Mouse (Mus musculus): Measurements from ENCODE around the gene Slc51b. TPM values are rescaled to one million over a fixed set of nuclear protein-coding genes. Genes with fewer than 3 reads are reported as not detected.
A peak's percentile ranks its signal among the peaks of the same experiment; 100 is the strongest.

Gene Slc51b
- polyA plus RNA-seq, 1 experiment from 2014 or later, result not detected

- no peak overlapping the region for H3K27ac ChIP-seq (replicated peaks)
- peak overlapping the region; percentile 56 for H3K4me3 ChIP-seq
- H3K9me3 ChIP-seq, result no peaks in the 10 kb centered on the region
- H3K4me1 ChIP-seq, result peaks cover 22% of the 10 kb centered on the region
- ATAC-seq (ENCODE audit: extremely low read depth, insufficient number of reproducible peaks, low FRiP score, low TSS enrichment), result no peak
- H3K36me3 ChIP-seq, result no peaks in the 10 kb centered on the region
- 14% methylated on average over 96 of the region's 96 CpGs for WGBS
- peak overlapping the region; percentile 77 for H3K4me2 ChIP-seq
- peak overlapping the region; percentile 75 for H3K9ac ChIP-seq
- peaks cover 43% of the 10 kb centered on the region for H3K27me3 ChIP-seq (replicated peaks)
Observed at GRCm38 (mm10) chr9:65390752-65391612, 31.8 kb downstream of the Slc51b start.

GRCm38 (mm10) chr9:65386373-65387140 lies 36.2 kb downstream of the Slc51b start:
- no peaks in the 10 kb centered on the region for H3K9me3 ChIP-seq
- peaks cover 30% of the 10 kb centered on the region for H3K27me3 ChIP-seq (replicated peaks)
- no peak overlapping the region for H3K4me2 ChIP-seq
- 37% methylated on average over 8 of the region's 8 CpGs for WGBS
- no peak overlapping the region for H3K4me3 ChIP-seq
- H3K36me3 ChIP-seq, result no peaks in the 10 kb centered on the region
- no peak for ATAC-seq (ENCODE audit: extremely low read depth, insufficient number of reproducible peaks, low FRiP score, low TSS enrichment)
- no peak overlapping the region for H3K9ac ChIP-seq
- H3K4me1 ChIP-seq, result peaks cover 14% of the 10 kb centered on the region
- no peak overlapping the region for H3K27ac ChIP-seq (replicated peaks)

- H3K36me3 ChIP-seq, result no peaks in the 10 kb centered on the region
- H3K9ac ChIP-seq, result 0 out of 2 replicates have a peak overlapping the region, but pooled peaks have one; percentile 37
- no peak overlapping the region for H3K4me3 ChIP-seq
- H3K4me2 ChIP-seq, result no peak overlapping the region
- no peak for ATAC-seq (ENCODE audit: extremely low read depth, insufficient number of reproducible peaks, low FRiP score, low TSS enrichment)
- H3K27ac ChIP-seq (replicated peaks), result no peak overlapping the region
- no peaks in the 10 kb centered on the region for H3K9me3 ChIP-seq
- H3K27me3 ChIP-seq (replicated peaks), result peaks cover 7% of the 10 kb centered on the region
- WGBS, result 38% methylated on average over 3 of the region's 3 CpGs
- H3K4me1 ChIP-seq, result peaks cover 16% of the 10 kb centered on the region
Observed at GRCm38 (mm10) chr9:65384276-65384675, 38.5 kb downstream of the Slc51b start.

- no peaks in the 10 kb centered on the region for H3K9me3 ChIP-seq
- H3K27me3 ChIP-seq (replicated peaks), result no peaks in the 10 kb centered on the region; the same call in 1 of the 2 replicates
- H3K4me3 ChIP-seq, result no peak overlapping the region
- peaks cover 16% of the 10 kb centered on the region for H3K4me1 ChIP-seq
- H3K27ac ChIP-seq (replicated peaks), result no peak overlapping the region
- H3K36me3 ChIP-seq, result peaks cover 1% of the 10 kb centered on the region; the same call in 1 of the 2 replicates
- H3K4me2 ChIP-seq, result no peak overlapping the region
- ATAC-seq (ENCODE audit: extremely low read depth, insufficient number of reproducible peaks, low FRiP score, low TSS enrichment), result no peak
- WGBS, result 58% methylated on average over 3 of the region's 3 CpGs
- H3K9ac ChIP-seq, result no peak overlapping the region
Observed at GRCm38 (mm10) chr9:65382751-65383097, 40.0 kb downstream of the Slc51b start.

- ATAC-seq (ENCODE audit: extremely low read depth, insufficient number of reproducible peaks, low FRiP score, low TSS enrichment), result no peak
Observed at GRCm38 (mm10) chr9:65382031-65382750, 40.6 kb downstream of the Slc51b start.

GRCm38 (mm10) chr9:65381017-65381590 lies 41.7 kb downstream of the Slc51b start:
- H3K4me1 ChIP-seq, result peaks cover 16% of the 10 kb centered on the region
- H3K36me3 ChIP-seq, result peaks cover 13% of the 10 kb centered on the region; the same call in 1 of the 2 replicates
- H3K4me3 ChIP-seq, result no peak overlapping the region
- no peaks in the 10 kb centered on the region for H3K9me3 ChIP-seq
- no peak overlapping the region for H3K9ac ChIP-seq
- no peak overlapping the region for H3K27ac ChIP-seq (replicated peaks)
- no peak for ATAC-seq (ENCODE audit: extremely low read depth, insufficient number of reproducible peaks, low FRiP score, low TSS enrichment)
- no peak overlapping the region for H3K4me2 ChIP-seq
- WGBS, result 63% methylated on average over 4 of the region's 4 CpGs
- no peaks in the 10 kb centered on the region; the same call in 1 of the 2 replicates for H3K27me3 ChIP-seq (replicated peaks)

More at GRCm38 (mm10) chr9:65382031-65382750, 40.6 kb downstream of the Slc51b start:
- no peak overlapping the region for H3K27ac ChIP-seq (replicated peaks)
- H3K4me1 ChIP-seq, result peaks cover 16% of the 10 kb centered on the region
- no peak overlapping the region for H3K4me2 ChIP-seq
- no peaks in the 10 kb centered on the region; the same call in 1 of the 2 replicates for H3K27me3 ChIP-seq (replicated peaks)
- H3K4me3 ChIP-seq, result no peak overlapping the region
- H3K9ac ChIP-seq, result no peak overlapping the region
- WGBS, result 58% methylated on average over 6 of the region's 6 CpGs
- peaks cover 7% of the 10 kb centered on the region; the same call in 1 of the 2 replicates for H3K36me3 ChIP-seq
- H3K9me3 ChIP-seq, result no peaks in the 10 kb centered on the region

GRCm38 (mm10) chr9:65375163-65375934 lies 47.4 kb downstream of the Slc51b start:
- no peak overlapping the region for H3K27ac ChIP-seq (replicated peaks)
- WGBS, result 80% methylated on average over 9 of the region's 9 CpGs
- no peak for ATAC-seq (ENCODE audit: extremely low read depth, insufficient number of reproducible peaks, low FRiP score, low TSS enrichment)

GRCm38 (mm10) chr9:65374468-65375162 lies 48.1 kb downstream of the Slc51b start:
- Histone ChIP-seq H3K4me2 (no peak overlapping the region), H3K27me3 (replicated peaks) (no peaks in the 10 kb centered on the region), H3K4me1 (peaks cover 9% of the 10 kb centered on the region), H3K9me3 (no peaks in the 10 kb centered on the region), H3K27ac (replicated peaks) (no peak overlapping the region), H3K36me3 (peaks cover 25% of the 10 kb centered on the region), H3K9ac (no peak overlapping the region), H3K4me3 (no peak overlapping the region)
- 64% methylated on average over 5 of the region's 5 CpGs for WGBS
- ATAC-seq (ENCODE audit: extremely low read depth, insufficient number of reproducible peaks, low FRiP score, low TSS enrichment), result no peak

More at GRCm38 (mm10) chr9:65375163-65375934, 47.4 kb downstream of the Slc51b start:
- Histone ChIP-seq H3K27me3 (replicated peaks) (no peaks in the 10 kb centered on the region), H3K9me3 (no peaks in the 10 kb centered on the region), H3K9ac (no peak overlapping the region), H3K4me2 (no peak overlapping the region), H3K4me1 (peaks cover 9% of the 10 kb centered on the region), H3K4me3 (no peak overlapping the region), H3K36me3 (peaks cover 25% of the 10 kb centered on the region)

- WGBS, result 64% methylated on average over 4 of the region's 4 CpGs
- H3K36me3 ChIP-seq, result peaks cover 21% of the 10 kb centered on the region
- peaks cover 9% of the 10 kb centered on the region for H3K4me1 ChIP-seq
- H3K4me3 ChIP-seq, result no peak overlapping the region
- H3K4me2 ChIP-seq, result no peak overlapping the region
- H3K9ac ChIP-seq, result no peak overlapping the region
- no peak overlapping the region for H3K27ac ChIP-seq (replicated peaks)
- no peaks in the 10 kb centered on the region for H3K27me3 ChIP-seq (replicated peaks)
- ATAC-seq (ENCODE audit: extremely low read depth, insufficient number of reproducible peaks, low FRiP score, low TSS enrichment), result no peak
- no peaks in the 10 kb centered on the region for H3K9me3 ChIP-seq
Observed at GRCm38 (mm10) chr9:65372449-65372848, 50.3 kb downstream of the Slc51b start.

- H3K4me3 ChIP-seq, result no peak overlapping the region
- no peak; the same call in 1 of the 2 replicates for ATAC-seq (ENCODE audit: extremely low read depth, insufficient number of reproducible peaks, low FRiP score, low TSS enrichment)
- peaks cover 14% of the 10 kb centered on the region for H3K36me3 ChIP-seq
- no peaks in the 10 kb centered on the region for H3K27me3 ChIP-seq (replicated peaks)
- no peak overlapping the region for H3K27ac ChIP-seq (replicated peaks)
- H3K4me1 ChIP-seq, result peaks cover 9% of the 10 kb centered on the region
- no peaks in the 10 kb centered on the region for H3K9me3 ChIP-seq
- 69% methylated on average over 24 of the region's 24 CpGs for WGBS
- H3K9ac ChIP-seq, result no peak overlapping the region
- no peak overlapping the region for H3K4me2 ChIP-seq
Observed at GRCm38 (mm10) chr9:65371756-65372155, 51.0 kb downstream of the Slc51b start.
